Mouse (Mus musculus) adrenal gland, adult 10 weeks (tissue): ENCODE measurements around the gene Ick. TPM values are rescaled to one million over a fixed set of nuclear protein-coding genes. Genes with fewer than 3 reads are reported as not detected.

Experiments used
- polyA plus RNA-seq: library from polyadenylated mRNA; stranded (reverse); fragments of 350-450 nt; fragmentation: Illumina TruSeq; extraction: RNeasy Lipid Tissue Mini Kit (QIAGEN cat#74804); gene quantifications from one replicate; pipeline ENCODE4 v1.2.3, GENCODE M21; 2014; ENCODE audit warnings: low read depth, low replicate concordance

The Ick gene
- 21.9 TPM for polyA plus RNA-seq

GRCm38 (mm10) chr9:78108796-78109239 is at the start of gene Ick, which contains the start of gene Fbxo9:
Ick (plus strand) TSS chr9:78109192.
Fbxo9 (minus strand) TSS chr9:78109065.

DNA sequence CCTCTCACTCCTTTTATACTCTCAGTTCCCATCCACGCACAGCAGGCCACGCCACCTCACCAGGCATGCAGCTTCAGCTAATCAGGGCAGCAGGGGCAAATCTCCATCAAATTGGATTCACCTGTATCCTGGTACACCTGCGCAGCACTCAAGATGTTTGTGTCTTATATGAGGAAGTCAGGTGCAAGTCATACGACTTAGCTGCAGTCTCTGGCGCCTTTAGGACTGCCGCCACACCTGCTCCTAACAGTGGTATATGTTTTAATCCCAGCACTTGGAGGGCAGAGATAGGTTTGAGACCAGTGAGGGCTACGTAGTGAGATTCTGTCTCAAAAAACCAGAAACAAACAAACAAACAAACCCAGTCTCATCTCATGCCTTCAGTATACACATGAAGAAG is 73.5 kb downstream of the Ick start, which contains the start of gene Gsta4:
TSS of gene Gsta4 (plus strand) at position 301 of the 400 bp plus-strand sequence.

Other genes starting within 250 kb of the Ick start
- 1,460 TPM for gene Elovl5, start 191.8 kb upstream of the Ick start, polyA plus RNA-seq
- not detected for gene Gcm1, start 57.3 kb upstream of the Ick start, polyA plus RNA-seq
- 63.6 TPM for gene Fbxo9, start 127 bp upstream of the Ick start, polyA plus RNA-seq
- gene Gsta4, start 73.6 kb downstream of the Ick start, polyA plus RNA-seq = 33.9 TPM
- gene Gsta1, start 121.5 kb downstream of the Ick start, polyA plus RNA-seq = not detected
- not detected for gene Gm3776, start 147.9 kb downstream of the Ick start, polyA plus RNA-seq
- not detected for gene Gm10639, start 180.7 kb downstream of the Ick start, polyA plus RNA-seq
- not detected for gene Omt2a, start 205.6 kb downstream of the Ick start, polyA plus RNA-seq
- not detected for gene Omt2b, start 218.4 kb downstream of the Ick start, polyA plus RNA-seq
- gene Gsta2, start 246.6 kb downstream of the Ick start, polyA plus RNA-seq = not detected